Mouse (Mus musculus): ENCODE measurements around the gene Cyp11a1. TPM values are rescaled to one million over a fixed set of nuclear protein-coding genes. Genes with fewer than 3 reads are reported as not detected.

The Cyp11a1 gene
- 0.26 and 0.57 TPM in 2 replicates for polyA plus RNA-seq (2014; fragmentation: Nextera tagmentation; extraction: Ambion mirVana)

DNA sequence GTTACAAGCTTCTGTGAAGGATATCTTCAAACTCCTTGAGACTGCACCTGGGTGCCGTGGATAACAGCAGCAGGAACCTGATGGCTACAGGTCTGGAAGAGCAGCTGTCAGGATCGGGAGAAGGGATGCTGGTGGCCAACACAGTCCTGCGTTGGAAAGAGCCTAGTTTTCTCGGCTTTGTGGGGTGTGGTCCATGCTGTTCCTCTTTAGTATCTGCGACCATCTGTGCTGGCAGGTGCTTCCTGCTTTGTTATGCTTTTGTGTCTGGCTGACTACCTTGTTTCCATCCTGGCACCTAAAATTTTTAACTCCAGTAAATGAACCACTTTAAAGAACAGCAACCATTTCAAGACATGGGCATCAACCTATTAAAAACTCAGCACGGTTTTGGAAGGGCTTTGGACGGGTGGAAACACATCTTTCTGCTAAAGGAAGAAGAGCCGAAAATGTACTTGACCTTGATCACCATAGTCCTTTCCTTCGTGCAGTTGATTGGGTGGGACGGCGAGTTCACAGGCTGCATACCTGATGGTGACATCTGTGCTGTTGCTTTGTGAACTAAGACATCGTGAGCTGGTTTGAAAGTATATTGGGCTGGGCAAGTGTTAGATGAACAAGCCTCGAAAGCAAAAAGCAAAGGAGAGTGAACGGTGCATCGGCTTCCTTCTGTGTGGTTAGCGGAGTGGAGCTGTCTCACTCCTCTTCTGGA is at the start of gene Cyp11a1:
TSS of gene Cyp11a1 (plus strand) at position 659 of the 709 bp plus-strand sequence.
- Histone ChIP-seq H3K4me3 (ENCODE audit: low read depth, low read length) (no peak within 1 kb of the TSS), H3K27ac (ENCODE audit: low read length) (no peak within 1 kb of the TSS), H3K27me3 (ENCODE audit: control insufficient read depth, insufficient read depth, low read length) (no peaks in the 10 kb centered on the region), H3K9ac (replicated peaks; ENCODE audit: low read depth, low read length) (no peak within 1 kb of the TSS), H3K9me3 (ENCODE audit: control insufficient read depth, low read depth, low read length) (no peaks in the 10 kb centered on the region), H3K4me2 (replicated peaks; ENCODE audit: low read depth, low read length) (no peak within 1 kb of the TSS), H3K4me1 (ENCODE audit: control insufficient read depth, insufficient read depth, low read length) (0 out of 2 replicates have a peak, but pooled peaks cover 4% of the 10 kb centered on the region), H3K36me3 (ENCODE audit: control insufficient read depth, insufficient read depth, low read length) (no peaks in the 10 kb centered on the region)
- ATAC-seq (ENCODE audit: insufficient number of reproducible peaks, insufficient read depth, low FRiP score, low read depth): no peak
- WGBS: 83% methylated on average over 16 of the region's 16 CpGs

DNA sequence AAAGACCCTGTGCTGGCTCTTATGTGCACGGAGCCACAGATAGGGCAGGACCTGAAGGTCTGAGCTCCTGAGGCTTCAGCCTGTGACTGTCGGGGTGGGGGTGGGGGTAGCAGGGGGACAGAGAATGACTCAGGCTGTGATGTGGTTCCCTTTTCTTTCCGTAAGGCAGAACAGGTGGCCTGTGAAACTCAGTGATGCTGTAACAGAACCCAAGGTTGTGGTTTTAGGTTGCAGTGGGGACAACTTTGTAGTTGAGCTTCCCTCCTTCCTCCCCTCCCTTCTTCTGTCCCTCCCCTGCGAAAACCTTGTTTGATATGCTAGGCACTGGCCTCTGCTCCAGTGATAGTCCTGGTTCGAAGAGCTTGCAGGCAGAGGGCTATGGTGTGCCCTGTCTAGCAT is 49.4 kb upstream of the Cyp11a1 start:
- Histone ChIP-seq H3K4me2 (replicated peaks; ENCODE audit: low read depth, low read length) (no peak overlapping the region), H3K9ac (replicated peaks; ENCODE audit: low read depth, low read length) (no peak overlapping the region), H3K4me1 (ENCODE audit: control insufficient read depth, insufficient read depth, low read length) (no peaks in the 10 kb centered on the region), H3K9me3 (ENCODE audit: control insufficient read depth, low read depth, low read length) (no peaks in the 10 kb centered on the region), H3K27ac (ENCODE audit: low read length) (no peak overlapping the region), H3K36me3 (ENCODE audit: control insufficient read depth, insufficient read depth, low read length) (no peaks in the 10 kb centered on the region), H3K27me3 (ENCODE audit: control insufficient read depth, insufficient read depth, low read length) (no peaks in the 10 kb centered on the region), H3K4me3 (ENCODE audit: low read depth, low read length) (no peak overlapping the region)
- 0 out of 2 replicates have a peak, but pooled peaks have one; percentile 35 for ATAC-seq (ENCODE audit: insufficient number of reproducible peaks, insufficient read depth, low FRiP score, low read depth)
- 66% methylated on average over 5 of the region's 5 CpGs for WGBS

DNA sequence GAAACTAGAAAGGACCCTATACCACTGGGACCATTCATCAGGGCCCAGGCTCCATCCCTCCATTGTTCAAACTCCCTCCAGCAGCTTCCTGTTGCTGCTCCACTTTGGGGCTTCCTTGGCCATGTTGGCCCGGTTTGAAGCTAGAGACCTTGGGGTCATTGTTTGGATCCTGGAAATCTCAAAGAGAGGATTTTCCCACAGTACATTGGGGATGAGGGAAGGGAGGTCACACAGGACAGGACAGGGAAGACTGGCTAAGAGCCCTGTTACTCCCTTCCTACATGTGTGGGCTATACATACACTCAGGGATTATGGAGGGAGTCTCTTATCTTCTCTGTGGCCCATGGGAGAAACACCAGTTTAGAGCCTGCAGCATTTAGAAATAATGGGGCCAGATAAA is 47.6 kb upstream of the Cyp11a1 start:
- no peak overlapping the region for H3K4me2 ChIP-seq (replicated peaks; ENCODE audit: low read depth, low read length)
- no peak overlapping the region for H3K9ac ChIP-seq (replicated peaks; ENCODE audit: low read depth, low read length)
- no peak for ATAC-seq (ENCODE audit: insufficient number of reproducible peaks, insufficient read depth, low FRiP score, low read depth)
- WGBS: 69% methylated on average over 1 of the region's 1 CpGs
- no peaks in the 10 kb centered on the region for H3K36me3 ChIP-seq (ENCODE audit: control insufficient read depth, insufficient read depth, low read length)
- H3K27ac ChIP-seq (ENCODE audit: low read length): no peak overlapping the region
- no peaks in the 10 kb centered on the region for H3K9me3 ChIP-seq (ENCODE audit: control insufficient read depth, low read depth, low read length)
- no peak overlapping the region for H3K4me3 ChIP-seq (ENCODE audit: low read depth, low read length)
- no peaks in the 10 kb centered on the region for H3K27me3 ChIP-seq (ENCODE audit: control insufficient read depth, insufficient read depth, low read length)
- H3K4me1 ChIP-seq (ENCODE audit: control insufficient read depth, insufficient read depth, low read length): 0 out of 2 replicates have a peak, but pooled peaks cover 3% of the 10 kb centered on the region

DNA sequence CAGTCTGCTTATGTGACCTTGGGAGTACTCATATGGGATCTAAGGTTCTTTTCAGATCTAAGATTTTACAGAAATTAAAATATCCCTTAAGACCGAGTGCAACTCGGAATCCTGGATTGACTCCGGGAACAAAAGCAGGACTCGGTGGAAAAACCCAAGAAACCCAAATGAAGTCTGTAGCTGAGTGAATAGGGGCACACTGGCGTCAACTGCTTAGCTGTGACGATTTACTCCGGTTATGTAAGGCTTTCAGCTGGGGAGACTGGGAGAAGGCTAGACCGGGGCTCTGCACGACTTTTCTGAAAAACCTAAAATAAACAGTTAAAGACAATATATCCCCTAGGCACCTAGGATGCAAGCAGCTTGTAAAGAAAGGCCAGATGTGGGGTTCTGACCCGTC is 46.8 kb upstream of the Cyp11a1 start:
- no peak overlapping the region for H3K9ac ChIP-seq (replicated peaks; ENCODE audit: low read depth, low read length)
- WGBS: 52% methylated on average over 10 of the region's 10 CpGs
- H3K36me3 ChIP-seq (ENCODE audit: control insufficient read depth, insufficient read depth, low read length): no peaks in the 10 kb centered on the region
- no peaks in the 10 kb centered on the region for H3K27me3 ChIP-seq (ENCODE audit: control insufficient read depth, insufficient read depth, low read length)
- no peaks in the 10 kb centered on the region for H3K9me3 ChIP-seq (ENCODE audit: control insufficient read depth, low read depth, low read length)
- H3K4me2 ChIP-seq (replicated peaks; ENCODE audit: low read depth, low read length): no peak overlapping the region
- ATAC-seq (ENCODE audit: insufficient number of reproducible peaks, insufficient read depth, low FRiP score, low read depth): no peak
- H3K27ac ChIP-seq (ENCODE audit: low read length): no peak overlapping the region
- H3K4me1 ChIP-seq (ENCODE audit: control insufficient read depth, insufficient read depth, low read length): 0 out of 2 replicates have a peak, but pooled peaks cover 3% of the 10 kb centered on the region
- no peak overlapping the region for H3K4me3 ChIP-seq (ENCODE audit: low read depth, low read length)

DNA sequence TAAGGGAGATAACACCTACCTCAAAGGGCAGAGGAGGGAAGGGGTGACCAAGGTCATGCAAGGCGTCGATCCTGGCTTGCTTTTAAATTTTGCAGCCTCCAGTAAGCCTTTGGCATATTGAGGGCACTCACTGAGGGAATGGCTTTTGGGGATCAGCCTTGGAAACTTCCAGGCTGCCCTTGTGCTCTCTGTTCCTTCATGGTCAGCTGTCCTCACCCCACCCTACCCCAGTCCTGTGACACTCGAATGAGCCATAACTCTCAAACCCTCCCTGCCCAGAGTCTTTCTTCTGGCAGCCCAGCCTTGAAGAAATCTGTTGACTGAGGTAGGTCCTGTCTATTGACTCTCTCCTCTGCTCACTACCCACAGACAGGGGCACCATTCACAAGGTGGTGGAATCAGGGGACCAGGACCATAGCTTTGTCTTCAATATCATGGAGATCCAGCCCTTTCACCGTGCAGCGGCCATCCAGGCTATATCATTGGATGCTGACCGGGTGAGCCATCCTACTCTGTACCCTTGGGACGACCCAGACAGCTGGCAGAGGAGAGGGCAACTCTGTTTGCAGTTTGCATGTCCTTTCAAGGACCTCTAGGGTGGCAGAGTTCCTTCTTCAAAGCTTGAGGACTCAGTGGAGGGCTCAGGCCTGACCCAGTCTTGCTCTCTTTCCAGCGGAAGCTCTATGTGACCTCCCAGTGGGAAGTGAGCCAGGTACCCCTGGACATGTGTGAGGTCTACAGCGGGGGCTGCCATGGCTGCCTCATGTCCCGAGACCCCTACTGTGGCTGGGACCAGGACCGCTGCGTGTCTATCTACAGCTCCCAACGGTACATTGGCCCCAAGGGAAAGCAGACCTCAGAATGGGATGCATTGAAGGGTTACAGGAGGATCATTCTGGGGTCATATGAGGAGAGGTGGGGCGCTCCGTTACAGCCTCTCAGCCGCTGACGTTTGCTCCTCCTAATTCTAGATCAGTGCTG is 46.0 kb upstream of the Cyp11a1 start:
- Histone ChIP-seq H3K4me1 (ENCODE audit: control insufficient read depth, insufficient read depth, low read length) (0 out of 2 replicates have a peak, but pooled peaks cover 3% of the 10 kb centered on the region), H3K36me3 (ENCODE audit: control insufficient read depth, insufficient read depth, low read length) (no peaks in the 10 kb centered on the region), H3K27ac (ENCODE audit: low read length) (no peak overlapping the region), H3K9me3 (ENCODE audit: control insufficient read depth, low read depth, low read length) (no peaks in the 10 kb centered on the region), H3K4me3 (ENCODE audit: low read depth, low read length) (no peak overlapping the region), H3K9ac (replicated peaks; ENCODE audit: low read depth, low read length) (no peak overlapping the region), H3K27me3 (ENCODE audit: control insufficient read depth, insufficient read depth, low read length) (no peaks in the 10 kb centered on the region), H3K4me2 (replicated peaks; ENCODE audit: low read depth, low read length) (no peak overlapping the region)
- WGBS: 73% methylated on average over 17 of the region's 17 CpGs
- ATAC-seq (ENCODE audit: insufficient number of reproducible peaks, insufficient read depth, low FRiP score, low read depth): no peak

DNA sequence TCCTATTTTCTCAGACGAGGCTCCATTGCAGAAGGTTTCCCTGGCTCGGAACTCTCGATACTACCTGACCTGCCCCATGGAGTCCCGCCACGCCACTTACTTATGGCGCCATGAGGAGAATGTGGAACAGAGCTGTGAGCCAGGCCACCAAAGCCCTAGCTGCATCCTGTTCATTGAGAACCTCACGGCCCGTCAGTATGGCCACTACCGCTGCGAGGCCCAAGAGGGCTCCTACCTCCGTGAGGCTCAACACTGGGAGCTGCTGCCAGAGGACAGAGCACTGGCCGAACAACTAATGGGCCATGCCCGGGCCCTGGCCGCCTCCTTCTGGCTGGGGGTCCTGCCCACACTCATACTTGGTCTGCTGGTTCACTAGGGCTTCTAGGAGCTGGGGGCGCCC is 45.0 kb upstream of the Cyp11a1 start:
- Histone ChIP-seq H3K9me3 (ENCODE audit: control insufficient read depth, low read depth, low read length) (no peaks in the 10 kb centered on the region), H3K9ac (replicated peaks; ENCODE audit: low read depth, low read length) (no peak overlapping the region), H3K4me3 (ENCODE audit: low read depth, low read length) (no peak overlapping the region), H3K4me2 (replicated peaks; ENCODE audit: low read depth, low read length) (no peak overlapping the region), H3K36me3 (ENCODE audit: control insufficient read depth, insufficient read depth, low read length) (no peaks in the 10 kb centered on the region), H3K4me1 (ENCODE audit: control insufficient read depth, insufficient read depth, low read length) (0 out of 2 replicates have a peak, but pooled peaks cover 3% of the 10 kb centered on the region), H3K27ac (ENCODE audit: low read length) (no peak overlapping the region), H3K27me3 (ENCODE audit: control insufficient read depth, insufficient read depth, low read length) (no peaks in the 10 kb centered on the region)
- ATAC-seq (ENCODE audit: insufficient number of reproducible peaks, insufficient read depth, low FRiP score, low read depth): no peak
- WGBS: 92% methylated on average over 15 of the region's 15 CpGs

DNA sequence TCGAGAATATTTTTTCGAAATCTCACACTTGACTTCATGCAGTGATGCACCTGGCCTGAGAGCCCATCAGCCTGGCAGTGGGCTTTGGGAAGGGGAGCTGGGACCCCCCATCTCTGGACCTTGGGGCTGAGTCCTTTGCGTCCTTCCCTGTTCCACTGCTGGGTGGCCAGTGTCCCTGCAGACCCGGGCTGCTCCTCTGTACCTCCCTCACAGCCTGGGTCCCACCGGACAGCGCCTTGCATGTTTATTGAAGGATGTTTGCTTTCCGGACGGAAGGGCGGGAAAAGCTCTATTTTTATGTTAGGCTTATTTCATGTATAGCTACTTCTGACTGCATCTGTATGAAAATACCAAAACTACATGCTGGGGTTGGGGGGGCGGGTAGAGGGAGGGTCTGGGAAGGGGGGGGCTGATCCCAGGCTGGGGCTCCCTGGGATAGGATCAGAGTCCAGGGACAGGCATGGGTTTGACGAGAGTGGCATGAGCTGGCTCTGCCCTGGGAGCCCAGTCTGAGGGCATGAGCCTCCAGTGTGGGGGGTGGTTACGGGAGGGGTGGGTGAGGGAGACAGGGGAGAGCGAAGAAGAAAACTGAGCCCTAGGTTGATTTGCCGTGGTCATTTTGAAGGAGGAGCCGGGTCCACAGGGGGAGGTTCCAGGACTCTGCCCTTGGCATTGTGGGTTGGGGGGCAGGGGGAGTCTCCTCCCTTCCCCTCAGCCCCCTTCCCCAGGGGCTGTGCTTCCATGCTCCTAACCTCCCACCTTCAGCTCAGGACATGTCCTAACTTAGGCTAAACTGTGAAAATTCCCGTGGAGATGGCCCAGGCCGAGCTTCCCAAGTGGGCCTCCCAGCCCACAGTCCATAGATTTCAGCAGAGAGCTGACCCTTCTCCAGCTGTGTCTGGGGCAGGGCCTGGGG is 44.1 kb upstream of the Cyp11a1 start:
- no peak for ATAC-seq (ENCODE audit: insufficient number of reproducible peaks, insufficient read depth, low FRiP score, low read depth)
- 45% methylated on average over 17 of the region's 17 CpGs for WGBS
- Histone ChIP-seq H3K4me2 (replicated peaks; ENCODE audit: low read depth, low read length) (no peak overlapping the region), H3K9ac (replicated peaks; ENCODE audit: low read depth, low read length) (no peak overlapping the region), H3K4me3 (ENCODE audit: low read depth, low read length) (no peak overlapping the region), H3K9me3 (ENCODE audit: control insufficient read depth, low read depth, low read length) (no peaks in the 10 kb centered on the region), H3K4me1 (ENCODE audit: control insufficient read depth, insufficient read depth, low read length) (0 out of 2 replicates have a peak, but pooled peaks cover 3% of the 10 kb centered on the region), H3K36me3 (ENCODE audit: control insufficient read depth, insufficient read depth, low read length) (no peaks in the 10 kb centered on the region), H3K27me3 (ENCODE audit: control insufficient read depth, insufficient read depth, low read length) (no peaks in the 10 kb centered on the region), H3K27ac (ENCODE audit: low read length) (no peak overlapping the region)
